Mouse (Mus musculus) intestine, embryonic 14.5 days (tissue): ENCODE results near the gene Fam129a. TPM values are rescaled to one million over a fixed set of nuclear protein-coding genes. Genes with fewer than 3 reads are reported as not detected.

Experiments used
- ATAC-seq: fragments of 200-750 bp; cut with Nextera tagmentation; replicated peaks from 2 replicates; pipeline ENCODE4 v1.8.0; 2017; ENCODE audit warnings: low read depth, moderate number of reproducible peaks, moderate TSS enrichment, moderate library complexity; ENCODE audit not compliant: low FRiP score, low TSS enrichment
- DNase-seq: peaks from one replicate; pipeline ENCODE4 v3.0.0-alpha.2; 2018; ENCODE audit warnings: low spot score
- H3K27ac ChIP-seq: fragments of 300-500 bp; sonication (generic); 2 replicates; pipeline ENCODE4 v1.5.1; 2014; ENCODE audit warnings: low read depth, mild to moderate bottlenecking, control low read depth
- H3K27me3 ChIP-seq: fragments of 300-500 bp; sonication (generic); replicated peaks from 2 replicates; pipeline ENCODE4 v1.6.1; 2014; ENCODE audit warnings: low read length, control low read depth; ENCODE audit not compliant: control insufficient read depth, insufficient read depth
- H3K36me3 ChIP-seq: fragments of 300-500 bp; sonication (generic); 2 replicates; pipeline ENCODE4 v1.6.1; 2014; ENCODE audit warnings: low read length, control low read depth; ENCODE audit not compliant: control insufficient read depth, insufficient read depth
- H3K4me1 ChIP-seq: fragments of 300-500 bp; sonication (generic); replicated peaks from 2 replicates; pipeline ENCODE4 v1.6.1; 2014; ENCODE audit warnings: low read length, control low read depth, mixed read lengths; ENCODE audit not compliant: control insufficient read depth, insufficient read depth
- H3K4me2 ChIP-seq: fragments of 300-500 bp; sonication (generic); 2 replicates; pipeline ENCODE4 v1.6.1; 2014; ENCODE audit warnings: low read length
- H3K4me3 ChIP-seq: fragments of 300-500 bp; sonication (generic); 2 replicates; pipeline ENCODE4 v1.5.1; 2014; ENCODE audit warnings: low read depth, low read length, control low read depth, mixed read lengths
- H3K9ac ChIP-seq: fragments of 300-500 bp; sonication (generic); 2 replicates; pipeline ENCODE4 v1.6.1; 2014; ENCODE audit warnings: mild to moderate bottlenecking, low read length
- H3K9me3 ChIP-seq: fragments of 300-500 bp; sonication (generic); 2 replicates; pipeline ENCODE4 v1.6.1; 2016; ENCODE audit warnings: low read length, control low read depth; ENCODE audit not compliant: control insufficient read depth
- WGBS: fragments of 180-500 bp; shearing (Covaris S2); extraction: QIAGEN DNeasy Blood & Tissue Kit; methylation state at CpG from one replicate; pipeline ENCODE4 v1.1.7; 2014; 5-methylcytosine and 5-hydroxymethylcytosine counted together
- polyA plus RNA-seq: library from polyadenylated mRNA; unstranded; fragments of >200 nt; fragmentation: Nextera tagmentation; extraction: Ambion mirVana; gene quantifications from 2 replicates; pipeline ENCODE4 v1.2.1, GENCODE M21; 2014

The Fam129a gene
- polyA plus RNA-seq, 1 experiment from 2014 or later = 5.2 TPM

DNA sequence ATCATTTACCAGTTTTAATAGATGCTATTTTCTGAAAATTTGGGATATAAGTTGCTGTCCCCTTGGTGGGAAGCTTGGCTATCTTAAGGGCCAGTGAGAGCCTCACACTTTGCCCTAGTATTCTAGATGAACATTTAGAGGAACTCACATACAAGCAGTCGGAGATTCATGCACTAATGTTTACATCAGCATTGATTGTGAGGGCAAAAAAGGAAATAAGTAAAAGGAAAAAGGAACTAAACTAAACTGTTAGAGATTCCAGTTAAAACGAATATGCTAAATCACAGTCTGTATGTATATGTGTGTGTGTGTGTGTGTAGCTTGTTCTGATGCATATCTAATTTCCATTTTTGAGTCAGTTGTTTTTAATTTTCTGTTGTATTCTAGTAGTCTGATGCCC lies 54.7 kb downstream of the Fam129a start:
- no peak for DNase-seq
- H3K27ac ChIP-seq = no peak overlapping the region
- no peaks in the 10 kb centered on the region for H3K9me3 ChIP-seq
- no peak overlapping the region for H3K4me2 ChIP-seq
- peaks cover 8% of the 10 kb centered on the region; the same call in 1 of the 2 replicates for H3K27me3 ChIP-seq
- WGBS = 69% methylated on average over 2 of the region's 2 CpGs
- no peak overlapping the region for H3K4me3 ChIP-seq
- H3K36me3 ChIP-seq = no peaks in the 10 kb centered on the region
- H3K9ac ChIP-seq = no peak overlapping the region
- ATAC-seq = no peak
- 0 out of 2 replicates have a peak, but pooled peaks cover 10% of the 10 kb centered on the region for H3K4me1 ChIP-seq

DNA sequence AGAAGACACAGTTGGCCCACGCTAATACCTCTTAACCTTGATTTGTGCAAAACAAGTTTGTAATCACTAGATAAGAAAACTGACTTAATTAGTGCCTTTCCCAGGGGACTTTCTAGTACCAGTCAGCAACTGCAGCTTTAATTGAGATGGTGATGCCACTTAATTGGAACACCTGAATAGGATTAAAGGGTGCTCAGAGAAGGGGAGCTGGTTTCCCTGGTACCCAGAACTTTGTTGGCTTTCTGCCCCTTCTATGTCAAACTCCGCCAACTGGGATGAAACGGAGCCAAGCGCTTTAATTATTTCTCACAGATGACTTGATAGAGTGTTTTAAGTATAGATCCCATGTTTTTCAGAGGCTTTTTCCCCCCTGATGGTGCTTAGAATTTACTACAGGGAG lies 55.6 kb downstream of the Fam129a start:
- no peak for DNase-seq

DNA sequence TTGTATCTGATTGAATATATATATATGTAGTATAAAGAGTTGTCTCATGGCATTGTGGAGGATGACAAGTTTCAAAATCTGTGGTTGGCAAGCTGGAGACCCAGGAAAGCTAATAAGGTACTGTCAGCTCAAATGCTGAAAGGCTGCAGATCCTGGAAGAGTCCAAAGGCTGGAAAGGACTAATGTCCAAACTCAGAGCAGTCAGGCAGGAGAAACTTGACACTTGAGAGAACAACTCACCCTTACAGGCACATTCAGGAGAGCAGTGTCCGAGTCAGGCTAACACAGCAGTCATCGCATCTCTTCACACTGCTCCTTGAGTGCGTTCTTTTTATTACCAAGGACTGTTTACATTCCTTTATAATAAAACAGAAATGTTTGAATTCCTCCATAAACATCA lies 56.2 kb downstream of the Fam129a start:
- H3K4me3 ChIP-seq = no peak overlapping the region
- no peaks in the 10 kb centered on the region for H3K36me3 ChIP-seq
- WGBS = 17% methylated on average over 3 of the region's 3 CpGs
- no peak for ATAC-seq
- H3K27ac ChIP-seq = no peak overlapping the region
- no peaks in the 10 kb centered on the region for H3K9me3 ChIP-seq
- H3K27me3 ChIP-seq = peaks cover 12% of the 10 kb centered on the region; the same call in 1 of the 2 replicates
- no peak overlapping the region for H3K4me2 ChIP-seq
- no peak for DNase-seq
- peaks cover 16% of the 10 kb centered on the region; the same call in 1 of the 2 replicates for H3K4me1 ChIP-seq
- H3K9ac ChIP-seq = no peak overlapping the region

More for the DNA sequence above, 55.6 kb downstream of the Fam129a start:
- Histone ChIP-seq H3K36me3 (no peaks in the 10 kb centered on the region), H3K9me3 (no peaks in the 10 kb centered on the region), H3K27ac (no peak overlapping the region), H3K4me1 (peaks cover 12% of the 10 kb centered on the region; the same call in 1 of the 2 replicates), H3K9ac (no peak overlapping the region), H3K4me2 (no peak overlapping the region), H3K27me3 (peaks cover 12% of the 10 kb centered on the region; the same call in 1 of the 2 replicates), H3K4me3 (no peak overlapping the region)
- 81% methylated on average over 4 of the region's 4 CpGs for WGBS
- no peak for ATAC-seq

GRCm38 (mm10) chr1:151629591-151630250 lies 58.7 kb downstream of the Fam129a start:
- peaks cover 16% of the 10 kb centered on the region; the same call in 1 of the 2 replicates for H3K4me1 ChIP-seq
- WGBS = 21% methylated on average over 7 of the region's 7 CpGs
- DNase-seq = no peak
- H3K27me3 ChIP-seq = peaks cover 10% of the 10 kb centered on the region; the same call in 1 of the 2 replicates
- 0 out of 2 replicates have a peak, but pooled peaks cover 4% of the 10 kb centered on the region for H3K9me3 ChIP-seq
- H3K9ac ChIP-seq = no peak overlapping the region
- no peak overlapping the region for H3K4me3 ChIP-seq
- H3K4me2 ChIP-seq = no peak overlapping the region
- 0 out of 2 replicates have a peak, but pooled peaks have one; percentile 50 for ATAC-seq
- no peak overlapping the region for H3K27ac ChIP-seq
- H3K36me3 ChIP-seq = no peaks in the 10 kb centered on the region

GRCm38 (mm10) chr1:151630251-151630628 lies 59.3 kb downstream of the Fam129a start:
- DNase-seq (no peak), ATAC-seq (no peak)
- 74% methylated on average over 2 of the region's 2 CpGs for WGBS
- H3K4me1 ChIP-seq = peaks cover 16% of the 10 kb centered on the region; the same call in 1 of the 2 replicates
- H3K36me3 ChIP-seq = no peaks in the 10 kb centered on the region
- H3K4me3 ChIP-seq = no peak overlapping the region
- H3K27ac ChIP-seq = no peak overlapping the region
- peaks cover 10% of the 10 kb centered on the region; the same call in 1 of the 2 replicates for H3K27me3 ChIP-seq
- no peak overlapping the region for H3K9ac ChIP-seq
- no peak overlapping the region for H3K4me2 ChIP-seq
- H3K9me3 ChIP-seq = 0 out of 2 replicates have a peak, but pooled peaks cover 4% of the 10 kb centered on the region

GRCm38 (mm10) chr1:151631061-151631460 lies 60.1 kb downstream of the Fam129a start:
- Histone ChIP-seq H3K4me2 (no peak overlapping the region), H3K27me3 (peaks cover 10% of the 10 kb centered on the region; the same call in 1 of the 2 replicates), H3K4me1 (peaks cover 16% of the 10 kb centered on the region; the same call in 1 of the 2 replicates), H3K9me3 (0 out of 2 replicates have a peak, but pooled peaks cover 4% of the 10 kb centered on the region), H3K27ac (no peak overlapping the region), H3K36me3 (no peaks in the 10 kb centered on the region), H3K9ac (no peak overlapping the region), H3K4me3 (no peak overlapping the region)
- WGBS = 35% methylated on average over 2 of the region's 2 CpGs
- no peak for ATAC-seq
- no peak for DNase-seq

- H3K9me3 ChIP-seq = 0 out of 2 replicates have a peak, but pooled peaks cover 4% of the 10 kb centered on the region
- H3K27me3 ChIP-seq = peaks cover 4% of the 10 kb centered on the region; the same call in 1 of the 2 replicates
- 37% methylated on average over 11 of the region's 11 CpGs for WGBS
- H3K36me3 ChIP-seq = no peaks in the 10 kb centered on the region
- ATAC-seq (peak; percentile 57; the same call in 1 of the 2 replicates), DNase-seq (no peak)
- H3K4me1 ChIP-seq = peaks cover 16% of the 10 kb centered on the region; the same call in 1 of the 2 replicates
- H3K9ac ChIP-seq = no peak overlapping the region
- H3K27ac ChIP-seq = no peak overlapping the region
- no peak overlapping the region for H3K4me3 ChIP-seq
- H3K4me2 ChIP-seq = no peak overlapping the region
Observed at GRCm38 (mm10) chr1:151631703-151632294, 60.8 kb downstream of the Fam129a start.

GRCm38 (mm10) chr1:151632567-151633356 lies 61.8 kb downstream of the Fam129a start:
- no peak overlapping the region for H3K27ac ChIP-seq
- WGBS = 94% methylated on average over 7 of the region's 7 CpGs
- ATAC-seq = no peak

More at GRCm38 (mm10) chr1:151632567-151633356, 61.8 kb downstream of the Fam129a start:
- no peak overlapping the region for H3K4me2 ChIP-seq
- H3K27me3 ChIP-seq = 0 out of 2 replicates have a peak, but pooled peaks cover 4% of the 10 kb centered on the region
- no peaks in the 10 kb centered on the region for H3K36me3 ChIP-seq
- DNase-seq = no peak
- no peak overlapping the region for H3K4me3 ChIP-seq
- no peak overlapping the region for H3K9ac ChIP-seq
- H3K9me3 ChIP-seq = 0 out of 2 replicates have a peak, but pooled peaks cover 4% of the 10 kb centered on the region
- H3K4me1 ChIP-seq = peaks cover 13% of the 10 kb centered on the region; the same call in 1 of the 2 replicates
